Mouse (Mus musculus) MEL (cell line): ENCODE measurements around the gene Cdc27. TPM values are rescaled to one million over a fixed set of nuclear protein-coding genes. Genes with fewer than 3 reads are reported as not detected.

Source experiments
- DNase-seq: peaks from one replicate; pipeline ENCODE4 v3.0.0; 2011; ENCODE audit warnings: low read depth, low spot score
- H3K27ac ChIP-seq: 2 replicates; pipeline ENCODE4 v1.5.1; 2012; ENCODE audit warnings: low read depth, mild to moderate bottlenecking, control low read depth, low read length, moderate library complexity; ENCODE audit not compliant: control insufficient read depth
- H3K27me3 ChIP-seq, 2 experiments: fragments of 150-350 bp in 1 of 2; sonication (generic) in 1 of 2; 2 replicates each; pipeline ENCODE4 v1.6.1; 2012; ENCODE audit warnings: low read length in 2 of 2, mild to moderate bottlenecking in 2 of 2, improper control_type of control experiment in 1 of 2, moderate library complexity in 1 of 2; ENCODE audit not compliant: insufficient read depth in 2 of 2, control insufficient read depth in 1 of 2
- H3K36me3 ChIP-seq, 2 experiments: 2 replicates each; pipeline ENCODE4 v1.6.1; 2012 to 2014; ENCODE audit warnings: low read length in 2 of 2, improper control_type of control experiment in 1 of 2, inconsistent platforms in 1 of 2, mild to moderate bottlenecking in 1 of 2; ENCODE audit not compliant: insufficient read depth in 2 of 2, control insufficient read depth in 1 of 2
- H3K4me1 ChIP-seq, 2 experiments: fragments of 150-350 bp in 1 of 2; sonication (generic) in 1 of 2; 2 replicates each; pipeline ENCODE4 v1.6.1; 2012; ENCODE audit warnings: low read length in 2 of 2, improper control_type of control experiment in 1 of 2, mild to moderate bottlenecking in 1 of 2; ENCODE audit not compliant: insufficient read depth in 2 of 2, control insufficient read depth in 1 of 2
- H3K4me3 ChIP-seq, 2 experiments: fragments of 150-350 bp in 1 of 2; sonication (generic) in 1 of 2; 2 replicates each; pipeline ENCODE4 v1.5.1; 2012; ENCODE audit warnings: low read depth in 2 of 2, low read length in 2 of 2, mild to moderate bottlenecking in 2 of 2, moderate library complexity in 2 of 2, control low read depth in 1 of 2, improper control_type of control experiment in 1 of 2; ENCODE audit not compliant: control insufficient read depth in 1 of 2, insufficient read depth in 1 of 2
- H3K79me2 ChIP-seq: 2 replicates; pipeline ENCODE4 v1.6.1; 2012; ENCODE audit warnings: mild to moderate bottlenecking, low read length, moderate library complexity; ENCODE audit not compliant: control insufficient read depth, poor library complexity, insufficient read depth
- H3K9ac ChIP-seq: 2 replicates; pipeline ENCODE4 v1.6.1; 2012; ENCODE audit warnings: low read depth, mild to moderate bottlenecking, control low read depth, low read length, moderate library complexity; ENCODE audit not compliant: control insufficient read depth, poor library complexity, severe bottlenecking
- H3K9me3 ChIP-seq: fragments of 150-350 bp; sonication (generic); replicated peaks from 2 replicates; pipeline ENCODE4 v1.6.1; 2012; ENCODE audit warnings: mild to moderate bottlenecking, low read length, improper control_type of control experiment, moderate library complexity; ENCODE audit not compliant: insufficient read depth
- CHD2 ChIP-seq: IDR thresholded peaks from 2 replicates; pipeline ENCODE4 v1.6.1; 2011; ENCODE audit warnings: low read length, improper control_type of control experiment
- CTCF ChIP-seq, 3 experiments: IDR thresholded peaks in 2 of 3; conservative IDR thresholded peaks in 1 of 3; 2 replicates each; pipeline ENCODE4 v1.5.1; 2011 to 2012; ENCODE audit warnings: low read length in 3 of 3, low read depth in 2 of 3, mild to moderate bottlenecking in 2 of 3, improper control_type of control experiment in 1 of 3, inconsistent platforms in 1 of 3, mixed read lengths in 1 of 3, moderate library complexity in 1 of 3; ENCODE audit not compliant: control insufficient read depth in 1 of 3, insufficient read depth in 1 of 3, poor library complexity in 1 of 3, severe bottlenecking in 1 of 3
- ELF1 ChIP-seq: IDR thresholded peaks from 2 replicates; pipeline ENCODE4 v1.6.1; 2014; ENCODE audit warnings: low read depth, mild to moderate bottlenecking, inconsistent platforms, low read length, improper control_type of control experiment, moderate library complexity
- EP300 ChIP-seq, 2 experiments: IDR thresholded peaks; 2 replicates each; pipeline ENCODE4 v1.6.1; 2011; ENCODE audit warnings: improper control_type of control experiment in 2 of 2, low read length in 2 of 2, low read depth in 1 of 2, mild to moderate bottlenecking in 1 of 2
- ETS1 ChIP-seq: IDR thresholded peaks from 2 replicates; pipeline ENCODE4 v1.6.1; 2012; ENCODE audit warnings: low read depth, mild to moderate bottlenecking, inconsistent platforms, low read length, improper control_type of control experiment, moderate library complexity
- GABPA ChIP-seq: IDR thresholded peaks from 2 replicates; pipeline ENCODE4 v1.6.1; 2012; ENCODE audit warnings: low read depth, mild to moderate bottlenecking, inconsistent platforms, low read length, improper control_type of control experiment, moderate library complexity
- GATA1 ChIP-seq: IDR thresholded peaks from 2 replicates; pipeline ENCODE4 v1.6.1; 2011; ENCODE audit warnings: low read depth, low read length, improper control_type of control experiment
- HCFC1 ChIP-seq: IDR thresholded peaks from 2 replicates; pipeline ENCODE4 v1.6.1; 2012; ENCODE audit warnings: low read depth, mild to moderate bottlenecking, inconsistent platforms, low read length, improper control_type of control experiment, moderate library complexity
- JUND ChIP-seq: IDR thresholded peaks from 2 replicates; pipeline ENCODE4 v1.6.1; 2011; ENCODE audit warnings: low read depth, mild to moderate bottlenecking, improper control_type of control experiment, low read length
- MAFK ChIP-seq: IDR thresholded peaks from 2 replicates; pipeline ENCODE4 v1.6.1; 2011; ENCODE audit warnings: low read depth, mild to moderate bottlenecking, low read length, improper control_type of control experiment, borderline replicate concordance
- MAX ChIP-seq: IDR thresholded peaks from 2 replicates; pipeline ENCODE4 v1.6.1; 2011; ENCODE audit warnings: low read length, improper control_type of control experiment
- MAZ ChIP-seq: IDR thresholded peaks from 2 replicates; pipeline ENCODE4 v1.6.1; 2012; ENCODE audit warnings: low read depth, mild to moderate bottlenecking, inconsistent platforms, low read length, improper control_type of control experiment
- MEF2A ChIP-seq: IDR thresholded peaks from 2 replicates; pipeline ENCODE4 v1.6.1; 2014; ENCODE audit warnings: low read depth, mild to moderate bottlenecking, inconsistent platforms, low read length, improper control_type of control experiment; ENCODE audit not compliant: poor library complexity, insufficient replicate concordance, severe bottlenecking; ENCODE audit errors: extremely low read depth
- MXI1 ChIP-seq: IDR thresholded peaks from 2 replicates; pipeline ENCODE4 v1.6.1; 2011; ENCODE audit warnings: mild to moderate bottlenecking, low read depth, low read length, improper control_type of control experiment
- MYC ChIP-seq: IDR thresholded peaks from 2 replicates; pipeline ENCODE4 v1.6.1; 2011; ENCODE audit warnings: low read depth, mild to moderate bottlenecking, low read length, improper control_type of control experiment, moderate library complexity
- NELFE ChIP-seq: IDR thresholded peaks from 2 replicates; pipeline ENCODE4 v1.6.1; 2011; ENCODE audit warnings: low read depth, low read length, improper control_type of control experiment
- POLR2A ChIP-seq, 2 experiments: IDR thresholded peaks; 2 replicates each; pipeline ENCODE4 v1.6.1; 2011 to 2012; ENCODE audit warnings: low read length in 2 of 2, mild to moderate bottlenecking in 2 of 2, control low read depth in 1 of 2, improper control_type of control experiment in 1 of 2, low read depth in 1 of 2, moderate library complexity in 1 of 2; ENCODE audit not compliant: control insufficient read depth in 1 of 2, insufficient read depth in 1 of 2, poor library complexity in 1 of 2
- POLR2AphosphoS2 ChIP-seq: IDR thresholded peaks from 2 replicates; pipeline ENCODE4 v1.6.1; 2011; ENCODE audit warnings: low read length, improper control_type of control experiment
- RCOR1 ChIP-seq: IDR thresholded peaks from 2 replicates; pipeline ENCODE4 v1.6.1; 2012; ENCODE audit warnings: low read depth, mild to moderate bottlenecking, inconsistent platforms, low read length, improper control_type of control experiment
- SIN3A ChIP-seq: IDR thresholded peaks from 2 replicates; pipeline ENCODE4 v1.6.1; 2012; ENCODE audit warnings: low read length, improper control_type of control experiment, inconsistent platforms
- SMC3 ChIP-seq: IDR thresholded peaks from 2 replicates; pipeline ENCODE4 v1.6.1; 2011; ENCODE audit warnings: low read depth, low read length, improper control_type of control experiment
- TBP ChIP-seq: IDR thresholded peaks from 2 replicates; pipeline ENCODE4 v1.8.0; 2011; ENCODE audit warnings: low read depth, low read length, improper control_type of control experiment
- TCF12 ChIP-seq: IDR thresholded peaks from 2 replicates; pipeline ENCODE4 v1.6.1; 2014; ENCODE audit warnings: low read depth, mild to moderate bottlenecking, inconsistent platforms, low read length, improper control_type of control experiment, moderate library complexity
- USF1 ChIP-seq: IDR thresholded peaks from 2 replicates; pipeline ENCODE4 v1.6.1; 2014; ENCODE audit warnings: low read depth, mild to moderate bottlenecking, inconsistent platforms, low read length, improper control_type of control experiment, moderate library complexity
- USF2 ChIP-seq, 2 experiments: IDR thresholded peaks; 2 replicates each; pipeline ENCODE4 v1.6.1; 2011 to 2012; ENCODE audit warnings: improper control_type of control experiment in 2 of 2, low read length in 2 of 2, borderline replicate concordance in 1 of 2, inconsistent platforms in 1 of 2, low read depth in 1 of 2, mild to moderate bottlenecking in 1 of 2; ENCODE audit not compliant: insufficient read depth in 1 of 2
- ZC3H11A ChIP-seq: IDR thresholded peaks from 2 replicates; pipeline ENCODE4 v1.6.1; 2012; ENCODE audit warnings: low read depth, mild to moderate bottlenecking, inconsistent platforms, low read length, improper control_type of control experiment
- ZKSCAN1 ChIP-seq: IDR thresholded peaks from 2 replicates; pipeline ENCODE4 v1.6.1; 2012; ENCODE audit warnings: low read depth, mild to moderate bottlenecking, inconsistent platforms, low read length, improper control_type of control experiment, moderate library complexity
- ZMIZ1 ChIP-seq: IDR thresholded peaks from 2 replicates; pipeline ENCODE4 v1.6.1; 2012; ENCODE audit warnings: low read depth, mild to moderate bottlenecking, inconsistent platforms, low read length, improper control_type of control experiment, moderate library complexity
- polyA plus RNA-seq, 2 experiments: library from polyadenylated mRNA; stranded (reverse) in 1 of 2; unstranded in 1 of 2; fragments of >175 nt in 1 of 2; fragments of >200 nt in 1 of 2; gene quantifications; 2 replicates each; pipeline versions ENCODE4 v1.2.1 to v1.2.4; 2012; ENCODE audit warnings: low replicate concordance in 2 of 2, low read depth in 1 of 2; ENCODE audit not compliant: insufficient read length in 2 of 2, insufficient read depth in 1 of 2, missing spikeins in 1 of 2
- total RNA-seq: library from RNA; depleted of rRNA; stranded (reverse); fragments of 300-350 nt; gene quantifications from 2 replicates; pipeline ENCODE4 v1.2.3, GENCODE M21; 2012

The Cdc27 gene
- total and polyA plus RNA-seq, 3 experiments: 24.4 to 180 (median 30.4) TPM

GRCm38 (mm10) chr11:104592066-104592835 is 41.8 kb upstream of the Cdc27 start:
- no peak for DNase-seq
- no peak overlapping the region for H3K9ac ChIP-seq
- TF ChIP-seq USF2 (IDR thresholded peaks at IDR 0.05; ENCODE audit: borderline replicate concordance in 1 of 2, insufficient read depth in 1 of 2, low read depth in 1 of 2, low read length in 2 of 2) (no peak), CTCF (IDR thresholded peaks at IDR 0.05 in 2 of 3, conservative IDR thresholded peaks at IDR 0.05 in 1 of 3; ENCODE audit: control insufficient read depth in 1 of 3, insufficient read depth in 1 of 3, low read depth in 2 of 3, low read length in 3 of 3, poor library complexity in 1 of 3, severe bottlenecking in 1 of 3) (no peak), TCF12 (no peak), MYC (no peak), SMC3 (no peak), CHD2 (no peak), TBP (no peak), NELFE (no peak), ZC3H11A (no peak), MAX (no peak), ETS1 (no peak), MEF2A (no peak)
- TF ChIP-seq, all 39 proteins: peak for 0
- Histone ChIP-seq H3K9me3 (no peaks in the 10 kb centered on the region), H3K36me3 (peaks cover 0 to 4% of the 10 kb centered on the region in 2 experiments; a peak in 1 of 4 replicates), H3K79me2 (no peaks in the 10 kb centered on the region), H3K27ac (no peak overlapping the region), H3K4me3 (no peak overlapping the region), H3K4me1 (peaks cover 0 to 11% of the 10 kb centered on the region in 2 experiments; a peak in 1 of 4 replicates), H3K27me3 (no peaks in the 10 kb centered on the region; a peak in 1 of 4 replicates)

- Histone ChIP-seq H3K27me3 (no peaks in the 10 kb centered on the region), H3K4me3 (no peak overlapping the region), H3K36me3 (no peaks in the 10 kb centered on the region)
- TF ChIP-seq POLR2A (IDR thresholded peaks at IDR 0.05; ENCODE audit: control insufficient read depth in 1 of 2, insufficient read depth in 1 of 2, low read depth in 1 of 2, low read length in 2 of 2, poor library complexity in 1 of 2): no peak
- peak; percentile 92 for TF ChIP-seq MYC
- no peak for TF ChIP-seq HCFC1
- TF ChIP-seq ZMIZ1: no peak
- TF ChIP-seq USF1: no peak
- peak; percentile 79 for TF ChIP-seq MXI1
- TF ChIP-seq ELF1: no peak
- peak; percentile 92 for TF ChIP-seq ZC3H11A
- no peak for TF ChIP-seq NELFE
- TF ChIP-seq SMC3: peak; percentile 94
- peak; percentile 87 to 99 (median 99) for TF ChIP-seq CTCF (IDR thresholded peaks at IDR 0.05 in 2 of 3, conservative IDR thresholded peaks at IDR 0.05 in 1 of 3; ENCODE audit: control insufficient read depth in 1 of 3, insufficient read depth in 1 of 3, low read depth in 2 of 3, low read length in 3 of 3, poor library complexity in 1 of 3, severe bottlenecking in 1 of 3)
- TF ChIP-seq TCF12: no peak
- TF ChIP-seq JUND: 0 out of 2 replicates have a peak, but pooled peaks have one; percentile 1
- TF ChIP-seq MEF2A: no peak
- no peak for TF ChIP-seq POLR2AphosphoS2
- TF ChIP-seq MAFK: no peak
- no peak for TF ChIP-seq ZKSCAN1
- no peak for TF ChIP-seq USF2 (IDR thresholded peaks at IDR 0.05; ENCODE audit: borderline replicate concordance in 1 of 2, insufficient read depth in 1 of 2, low read depth in 1 of 2, low read length in 2 of 2)
- peak; percentile 72 for TF ChIP-seq SIN3A
- TF ChIP-seq GABPA: no peak
- TF ChIP-seq EP300 (IDR thresholded peaks at IDR 0.05; ENCODE audit: low read depth in 1 of 2, low read length in 2 of 2): no peak
- TF ChIP-seq GATA1: no peak
- TF ChIP-seq MAX: peak; percentile 80
- no peak for TF ChIP-seq MAZ
- no peak for TF ChIP-seq RCOR1
Measured at GRCm38 (mm10) chr11:104590148-104590547, 39.7 kb upstream of the Cdc27 start.

More at GRCm38 (mm10) chr11:104590148-104590547, 39.7 kb upstream of the Cdc27 start:
- peak; percentile 92 for DNase-seq
- H3K27ac ChIP-seq: no peak overlapping the region
- H3K79me2 ChIP-seq: no peaks in the 10 kb centered on the region
- H3K9ac ChIP-seq: no peak overlapping the region
- no peaks in the 10 kb centered on the region for H3K9me3 ChIP-seq
- H3K4me1 ChIP-seq: peaks cover 0 to 5% of the 10 kb centered on the region in 2 experiments; a peak in 1 of 4 replicates
